ENCODE assay signal across 8 mouse cellular contexts in genomic region chr4:48048456-48049315, GRCm38 (mm10). TPM values are rescaled to one million over a fixed set of nuclear protein-coding genes. Genes with fewer than 3 reads are reported as not detected.
DNase-seq lines count a peak whose midpoint lies in the region; ATAC-seq lines count a peak whose summit lies in the region.

No protein-coding gene starts in this region.

- 4% methylated on average over 35 of the region's 35 CpGs for WGBS in kidney, embryonic 16.5 days
- WGBS in hindbrain, embryonic 10.5 days = under 1% methylated on average over 35 of the region's 35 CpGs
- 4% methylated on average over 35 of the region's 35 CpGs for WGBS in midbrain, embryonic 16.5 days

- H3K4me3 ChIP-seq in kidney, embryonic 16.5 days (ENCODE audit: low read length) = peak overlapping the region; percentile 67
- H3K4me3 ChIP-seq in hindbrain, embryonic 10.5 days = peak overlapping the region; percentile 82
- peak overlapping the region; percentile 72; the same call in 1 of the 2 replicates for H3K4me3 ChIP-seq in midbrain, embryonic 16.5 days (ENCODE audit: low read depth, low read length)

- H3K36me3 ChIP-seq in kidney, embryonic 16.5 days (ENCODE audit: insufficient read depth, low read length) = no peaks in the 10 kb centered on the region
- H3K36me3 ChIP-seq in hindbrain, embryonic 10.5 days = no peaks in the 10 kb centered on the region
- H3K36me3 ChIP-seq in midbrain, embryonic 16.5 days (ENCODE audit: control insufficient read depth, insufficient read depth, low read length) = no peaks in the 10 kb centered on the region

- ATAC-seq in kidney, embryonic 16.5 days (ENCODE audit: low FRiP score, low TSS enrichment) = no peak
- no peak for ATAC-seq in midbrain, embryonic 16.5 days

- no peak overlapping the region for H3K9ac ChIP-seq in kidney, embryonic 16.5 days (replicated peaks; ENCODE audit: low read length)
- H3K9ac ChIP-seq in midbrain, embryonic 16.5 days (ENCODE audit: low read depth, low read length) = 0 out of 2 replicates have a peak overlapping the region, but pooled peaks have one; percentile 15

- peak overlapping the region; percentile 100 for H3K4me2 ChIP-seq in kidney, embryonic 16.5 days (replicated peaks; ENCODE audit: low read depth, low read length)
- H3K4me2 ChIP-seq in midbrain, embryonic 16.5 days (ENCODE audit: low read length) = peak overlapping the region; percentile 98

- no peaks in the 10 kb centered on the region for H3K9me3 ChIP-seq in kidney, embryonic 16.5 days (ENCODE audit: low read length)
- H3K9me3 ChIP-seq in hindbrain, embryonic 10.5 days = no peaks in the 10 kb centered on the region
- no peaks in the 10 kb centered on the region for H3K9me3 ChIP-seq in midbrain, embryonic 16.5 days (replicated peaks; ENCODE audit: control insufficient read depth, low read length, poor library complexity, severe bottlenecking)

- H3K4me1 ChIP-seq in kidney, embryonic 16.5 days (ENCODE audit: insufficient read depth, low read length) = peaks cover 47% of the 10 kb centered on the region
- peaks cover 67% of the 10 kb centered on the region for H3K4me1 ChIP-seq in hindbrain, embryonic 10.5 days (replicated peaks)
- peaks cover 41% of the 10 kb centered on the region for H3K4me1 ChIP-seq in midbrain, embryonic 16.5 days (ENCODE audit: control insufficient read depth, insufficient read depth, low read length)

- no peak overlapping the region for H3K27ac ChIP-seq in kidney, embryonic 16.5 days (ENCODE audit: low read length)
- peak overlapping the region; percentile 2; the same call in 1 of the 2 replicates for H3K27ac ChIP-seq in hindbrain, embryonic 10.5 days
- H3K27ac ChIP-seq in midbrain, embryonic 16.5 days (ENCODE audit: low read length) = no peak overlapping the region

- DNase-seq in kidney, postnatal 36 days = no peak
- DNase-seq in cerebellum, adult 9-11 months = peak; percentile 57
- peak; percentile 52 for DNase-seq in hindbrain, embryonic 10.5 days (ENCODE audit: low spot score)
- DNase-seq in left cerebral cortex, adult 18-20 months (ENCODE audit: low spot score in 2 of 2) = no peak
- no peak for DNase-seq in MN1 (ENCODE audit: low spot score)
- no peak for DNase-seq in thymus, adult 18-20 months

- H3K27me3 ChIP-seq in kidney, embryonic 16.5 days (ENCODE audit: insufficient read depth, low read length) = peaks cover 86% of the 10 kb centered on the region
- peaks cover 76% of the 10 kb centered on the region for H3K27me3 ChIP-seq in hindbrain, embryonic 10.5 days (ENCODE audit: insufficient read depth, poor library complexity, severe bottlenecking)
- H3K27me3 ChIP-seq in midbrain, embryonic 16.5 days (ENCODE audit: control insufficient read depth, insufficient read depth, low read depth, low read length) = peaks cover 47% of the 10 kb centered on the region

RNA-seq across cellular contexts. Expression of gene Nr4a3, which starts 3.7 kb away (rescaled TPM):
- 0.10 TPM in 1 of 2 replicates, not detected in the other for polyA plus RNA-seq in kidney, embryonic 16.5 days (2015; fragmentation: Nextera tagmentation; extraction: Ambion mirVana)
- 0.44 and 1.2 TPM in 2 replicates for polyA plus RNA-seq in hindbrain, embryonic 10.5 days (2016; fragmentation: Nextera tagmentation; extraction: Ambion mirVana)
- polyA plus RNA-seq in midbrain, embryonic 16.5 days (2015; fragmentation: Nextera tagmentation; extraction: Ambion mirVana) = 1.4 and 1.6 TPM in 2 replicates
- 10 to 100 TPM; 23.7 to 48.0 TPM for total RNA-seq in left cerebral cortex, adult 18-20 months (2021)

Comparison
In these comparisons a context has a peak if more than half of its experiments do, and no peak if none do; other contexts are left out.
1. DNase-seq: peak in cerebellum, adult 9-11 months (single experiment) and hindbrain, embryonic 10.5 days (single experiment); none in kidney, postnatal 36 days (0 of 2), left cerebral cortex, adult 18-20 months (0 of 2), MN1 (single experiment) and thymus, adult 18-20 months (0 of 2).
2. Peak in every context shown above with its lines, with median percentiles within 50 percentile points of each other: H3K4me3 ChIP-seq.